Mouse (Mus musculus) heart, adult 8-10 months (tissue): Measurements from ENCODE around the gene Elane. TPM values are rescaled to one million over a fixed set of nuclear protein-coding genes. Genes with fewer than 3 reads are reported as not detected.

Source experiments
- DNase-seq: peaks from one replicate; pipeline ENCODE4 v3.0.0; 2022; ENCODE audit warnings: low spot score
- microRNA-seq: library from miRNA; unstranded; fragments of <30 nt; microRNA quantifications from one replicate; pipeline ENCODE4 v1.2.0, GENCODE M21; 2022
- total RNA-seq, 4 experiments: library from RNA; stranded (reverse); gene quantifications; 2 replicates each; pipeline ENCODE4 v1.2.4; 2022

Elane gene
- total RNA-seq, 4 experiments from 2014 or later, result 0.57 TPM; not detected in 3

DNA sequence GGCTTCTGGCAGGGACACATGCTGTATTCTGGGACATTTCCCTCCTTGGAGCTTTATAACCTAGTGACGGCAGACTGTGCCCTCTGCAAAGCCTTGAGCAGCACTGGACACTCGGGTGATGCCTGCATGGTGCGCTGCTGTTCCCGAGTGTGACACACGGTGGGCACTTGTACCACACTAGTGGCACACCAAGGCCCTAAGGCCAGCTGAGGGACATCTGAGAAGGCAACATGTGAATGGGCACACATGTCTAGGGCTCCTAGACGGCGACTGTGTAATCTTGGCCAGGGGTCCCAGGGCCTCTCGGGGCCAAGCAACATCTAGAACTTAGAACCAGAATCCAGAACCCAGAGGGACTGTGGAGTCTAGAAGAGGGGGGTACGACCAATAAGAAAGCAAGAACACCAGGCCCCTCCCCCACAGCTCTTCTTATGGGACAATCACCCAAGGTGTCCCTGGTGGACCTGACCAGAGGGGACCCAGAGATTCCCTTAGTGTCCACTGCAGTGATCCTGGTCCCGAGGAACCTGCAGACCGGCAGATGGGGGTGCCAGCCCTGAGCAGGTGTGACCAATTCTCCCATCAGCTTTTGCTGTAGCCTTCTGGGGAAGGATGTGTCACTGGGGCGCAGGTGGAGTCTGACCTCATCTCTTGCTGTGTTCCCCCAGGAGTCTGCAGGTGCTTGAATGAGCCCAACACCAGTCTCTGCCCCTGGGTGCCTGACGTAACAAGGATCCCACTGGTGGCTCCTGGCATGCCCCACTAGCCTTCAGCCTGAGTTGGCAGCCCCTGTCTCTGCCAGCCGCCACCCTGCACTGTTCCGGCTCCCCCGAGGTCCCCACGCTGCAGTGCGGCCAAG, 44.1 kb downstream of the Elane start:
- no peak for DNase-seq

- DNase-seq, result no peak
These were observed 44.8 kb downstream of the Elane start for GRCm38 (mm10) chr10:79930826-79931186.

DNA sequence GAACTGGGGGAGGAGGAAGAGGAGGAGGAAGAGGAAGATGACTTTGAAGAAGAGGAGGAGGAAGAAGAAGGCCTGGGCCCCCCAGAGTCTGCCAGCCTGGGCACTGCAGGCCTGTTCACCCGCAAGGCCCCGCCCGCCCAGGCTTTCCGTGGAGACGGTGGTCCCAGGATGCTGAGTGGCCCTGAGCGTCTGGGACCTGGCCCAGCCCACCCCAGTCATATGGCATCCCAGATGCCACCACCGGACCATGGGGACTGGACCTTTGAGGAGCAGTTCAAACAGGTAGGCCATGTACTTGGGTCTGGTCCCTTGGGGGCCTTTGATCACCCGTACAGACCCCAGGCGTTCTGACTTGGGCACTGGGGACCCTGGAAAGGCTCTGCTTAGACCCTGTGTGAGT, 45.8 kb downstream of the Elane start:
- no peak for DNase-seq

- DNase-seq, result peak; percentile 65
These were observed 46.7 kb downstream of the Elane start for GRCm38 (mm10) chr10:79932736-79933135.

- DNase-seq, result no peak
These were observed 47.2 kb downstream of the Elane start for GRCm38 (mm10) chr10:79933145-79933679.

GRCm38 (mm10) chr10:79933861-79934260, 47.8 kb downstream of the Elane start:
- DNase-seq, result no peak

DNA sequence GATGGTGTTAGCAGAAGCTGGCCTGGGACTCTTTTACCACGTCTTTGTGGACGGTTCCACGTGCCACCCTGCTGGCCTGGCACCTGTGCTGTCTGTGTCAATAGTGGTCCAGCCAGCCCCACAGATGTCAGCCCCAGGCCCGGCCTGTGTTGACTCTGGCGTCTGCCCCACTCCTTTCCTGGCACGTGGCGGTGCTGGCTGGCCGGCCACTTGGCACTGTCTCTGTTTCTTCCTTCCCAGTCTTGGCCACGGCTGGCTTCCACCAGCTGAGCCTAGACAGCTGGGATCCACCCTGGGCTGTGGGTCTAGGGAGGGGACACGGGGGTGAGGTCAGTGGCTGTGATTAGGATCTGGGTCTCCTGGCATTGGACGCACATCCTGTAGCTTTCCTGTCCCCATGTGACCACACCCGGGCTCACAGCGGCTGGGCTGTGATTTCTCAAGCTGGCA, 48.2 kb downstream of the Elane start:
- DNase-seq, result peak; percentile 91

- no peak for DNase-seq
These were observed 48.9 kb downstream of the Elane start for GRCm38 (mm10) chr10:79934794-79935569.

GRCm38 (mm10) chr10:79936284-79936910, 50.4 kb downstream of the Elane start:
- no peak for DNase-seq

DNA sequence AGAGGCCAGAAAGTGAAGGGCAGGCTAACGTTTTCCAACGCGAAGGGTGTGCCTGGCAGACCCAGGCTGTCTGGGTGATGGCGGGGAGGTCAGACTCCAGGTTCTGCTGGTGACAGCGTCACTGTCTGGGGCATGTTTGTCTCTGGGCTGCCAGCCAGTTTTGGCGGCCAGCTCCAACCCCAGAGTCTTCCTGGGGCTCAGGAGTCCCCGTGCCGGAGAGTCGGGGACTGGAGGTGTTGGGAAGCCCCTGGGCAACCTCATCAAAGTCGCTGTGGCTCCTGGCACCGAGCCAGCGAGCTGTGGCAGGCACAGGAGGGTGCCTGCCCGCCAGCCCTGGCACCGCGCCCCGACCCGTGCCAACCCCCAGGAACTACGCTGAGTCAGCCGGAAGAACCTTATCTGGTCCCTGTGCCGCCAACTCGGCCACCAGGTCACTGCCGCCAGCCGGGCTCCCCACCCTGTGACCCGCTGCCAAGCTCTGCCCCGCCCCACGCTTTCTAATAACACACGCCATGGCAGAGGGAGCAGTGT, 50.9 kb downstream of the Elane start:
- peak; percentile 68 for DNase-seq

Small RNAs within 50 kb of the gene (microRNA-seq; reads per million reads assigned to microRNA genes)
- gene Mir6910, result not detected

Other genes with a start within 250 kb of the Elane start
- gene Shc2, start 248.3 kb upstream of the Elane start, total RNA-seq, result 1 to 10 TPM; 1.2 to 2.0 (median 1.2) TPM
- not detected for gene Odf3l2, start 240.5 kb upstream of the Elane start, total RNA-seq
- gene Madcam1, start 221.7 kb upstream of the Elane start, total RNA-seq, result not detected
- 10 to 100 TPM; 14.5 to 20.0 (median 16.9) TPM for gene Tpgs1, start 216.9 kb upstream of the Elane start, total RNA-seq
- gene Cdc34, start 204.1 kb upstream of the Elane start, total RNA-seq, result 100 to 1,000 TPM; 201 to 230 (median 213) TPM
- 1 to 10 TPM; 7.6 to 9.0 (median 8.3) TPM for gene Gzmm, start 197.2 kb upstream of the Elane start, total RNA-seq
- 1,000 to 10,000 TPM; 1,424 to 1,552 (median 1,533) TPM for gene Bsg, start 181.8 kb upstream of the Elane start, total RNA-seq
- gene Hcn2, start 169.6 kb upstream of the Elane start, total RNA-seq, result 10 to 100 TPM; 13.7 to 16.7 (median 15.1) TPM
- gene Polrmt, start 139.7 kb upstream of the Elane start, total RNA-seq, result 10 to 100 TPM; 41.1 to 54.7 (median 47.0) TPM
- gene Fgf22, start 131.2 kb upstream of the Elane start, total RNA-seq, result not detected
- gene Rnf126, start 119.3 kb upstream of the Elane start, total RNA-seq, result 10 to 100 TPM; 20.2 to 23.2 (median 21.5) TPM
- 1 to 10 TPM; 2.9 to 5.8 (median 3.6) TPM for gene Fstl3, start 109.0 kb upstream of the Elane start, total RNA-seq
- gene Prss57, start 95.3 kb upstream of the Elane start, total RNA-seq, result not detected
- 10 to 100 TPM; 37.8 to 53.8 (median 51.7) TPM for gene Palm, start 92.7 kb upstream of the Elane start, total RNA-seq
- gene Misp, start 65.3 kb upstream of the Elane start, total RNA-seq, result under 1 TPM in 3 of 4 experiments, not detected in 1; 0.31 to 0.75 (median 0.60) TPM
- gene Ptbp1, start 31.8 kb upstream of the Elane start, total RNA-seq, result 10 to 100 TPM; 45.4 to 57.7 (median 49.9) TPM
- gene Prtn3, start 11.8 kb upstream of the Elane start, total RNA-seq, result 1 to 10 TPM in 1 of 4 experiments, not detected in 3; 2.4 TPM
- under 1 TPM in 3 of 4 experiments, not detected in 1; 0.19 to 0.41 (median 0.29) TPM for gene Plppr3, start 11.6 kb upstream of the Elane start, total RNA-seq
- gene Cfd, start 4.6 kb downstream of the Elane start, total RNA-seq, result 10 to 100 TPM; 12.7 to 46.8 (median 17.8) TPM
- 10 to 100 TPM; 48.5 to 65.2 (median 53.3) TPM for gene Med16, start 22.7 kb downstream of the Elane start, total RNA-seq
- not detected for gene Gm26602, start 24.6 kb downstream of the Elane start, total RNA-seq
- gene Kiss1r, start 30.7 kb downstream of the Elane start, total RNA-seq, result under 1 TPM; 0.28 to 0.62 (median 0.32) TPM
- gene R3hdm4, start 35.0 kb downstream of the Elane start, total RNA-seq, result 10 to 100 TPM; 75.2 to 85.9 (median 81.0) TPM
- gene Arid3a, start 40.8 kb downstream of the Elane start, total RNA-seq, result 1 to 10 TPM; 1.2 to 1.7 (median 1.3) TPM
- gene Wdr18, start 73.9 kb downstream of the Elane start, total RNA-seq, result 10 to 100 TPM; 28.4 to 36.2 (median 29.6) TPM
- gene Grin3b, start 84.5 kb downstream of the Elane start, total RNA-seq, result under 1 TPM; 0.37 to 0.85 (median 0.63) TPM
- 100 to 1,000 TPM; 116 to 120 (median 117) TPM for gene Tmem259, start 98.1 kb downstream of the Elane start, total RNA-seq
- gene Cnn2, start 102.3 kb downstream of the Elane start, total RNA-seq, result 10 to 100 TPM; 27.1 to 35.7 (median 33.3) TPM
- gene Abca7, start 110.2 kb downstream of the Elane start, total RNA-seq, result 1 to 10 TPM; 7.5 to 8.5 (median 8.0) TPM
- gene Arhgap45, start 130.4 kb downstream of the Elane start, total RNA-seq, result 1 to 10 TPM; 2.9 to 5.1 (median 3.4) TPM
- 100 to 1,000 TPM in 2 of 4 experiments, 10 to 100 TPM in 2; 91.7 to 106 (median 100) TPM for gene Polr2e, start 153.5 kb downstream of the Elane start, total RNA-seq
- gene Gpx4, start 160.9 kb downstream of the Elane start, total RNA-seq, result 1,000 to 10,000 TPM; 1,048 to 1,125 (median 1,067) TPM
- gene Sbno2, start 219.3 kb downstream of the Elane start, total RNA-seq, result 10 to 100 TPM in 3 of 4 experiments, 1 to 10 TPM in 1; 9.5 to 12.0 (median 11.1) TPM
- 100 to 1,000 TPM; 148 to 176 (median 153) TPM for gene Stk11, start 229.6 kb downstream of the Elane start, total RNA-seq